Mouse (Mus musculus): Measurements from ENCODE around the gene Pcbd2. TPM values are rescaled to one million over a fixed set of nuclear protein-coding genes. Genes with fewer than 3 reads are reported as not detected.

The Pcbd2 gene
- 58.7 and 65.0 TPM in 2 replicates for polyA plus RNA-seq (2014; fragmentation: Nextera tagmentation; extraction: Ambion mirVana)

DNA sequence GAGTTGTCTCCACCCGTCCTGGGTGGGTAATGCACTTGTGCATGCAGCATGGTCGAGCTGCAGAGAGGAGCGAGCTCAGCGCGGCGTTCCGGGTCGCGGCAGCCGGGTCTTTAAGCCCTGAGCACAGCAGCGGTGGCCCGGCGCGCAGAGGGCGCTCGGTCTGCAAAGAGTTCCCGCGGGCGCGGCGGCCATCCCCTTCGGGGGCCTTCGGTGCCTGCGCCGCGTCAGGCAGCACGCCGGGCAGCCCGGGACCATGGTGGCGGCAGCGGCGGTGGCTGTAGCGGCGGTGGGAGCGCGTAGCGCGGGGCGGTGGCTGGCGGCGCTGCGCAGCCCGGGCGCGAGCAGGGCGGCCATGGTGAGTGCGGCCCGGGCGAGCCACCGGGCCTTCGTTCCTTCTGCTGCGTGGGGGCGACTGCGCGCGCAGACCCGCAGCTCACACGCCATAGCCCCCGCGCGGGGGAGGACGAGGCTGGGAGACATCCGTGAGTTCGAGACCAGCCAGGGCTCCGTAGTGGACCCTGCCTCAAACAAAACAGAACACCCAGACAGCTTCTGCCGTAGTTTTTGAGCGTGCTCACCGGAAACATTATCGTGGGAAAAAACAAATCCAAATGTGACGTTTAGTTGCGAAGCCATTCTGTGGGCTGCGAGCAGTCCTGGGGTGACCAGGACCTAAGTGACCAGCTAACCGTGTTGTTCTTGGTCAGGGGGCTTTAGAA lies at the start of gene Pcbd2:
Gene Pcbd2, plus strand, starts transcription at position 249 of the 719 bp plus-strand sequence.
- peak within 1 kb of the TSS; percentile 86 for H3K9ac ChIP-seq (ENCODE audit: low read length)
- H3K27me3 ChIP-seq (ENCODE audit: control insufficient read depth, insufficient read depth, low read length), result no peaks in the 10 kb centered on the region
- peak within 1 kb of the TSS; percentile 54 to 58 for H3K4me3 ChIP-seq (ENCODE audit: control insufficient read depth in 1 of 2, insufficient read depth in 1 of 2, low read depth in 1 of 2, low read length in 2 of 2)
- H3K4me2 ChIP-seq (ENCODE audit: low read length), result peak within 1 kb of the TSS; percentile 71
- WGBS, result under 1% methylated on average over 72 of the region's 73 CpGs
- H3K9me3 ChIP-seq (ENCODE audit: control insufficient read depth, low read length), result no peaks in the 10 kb centered on the region
- H3K36me3 ChIP-seq (ENCODE audit: control insufficient read depth, insufficient read depth, low read length), result peaks cover 30% of the 10 kb centered on the region
- peak; percentile 90 for ATAC-seq (ENCODE audit: insufficient number of reproducible peaks, insufficient read depth, low FRiP score, low read depth)
- H3K27ac ChIP-seq (replicated peaks in 1 of 2; ENCODE audit: control insufficient read depth in 1 of 2, insufficient read depth in 1 of 2, low read depth in 2 of 2, low read length in 2 of 2), result peak within 1 kb of the TSS; percentile 96 to 98
- no peaks in the 10 kb centered on the region for H3K4me1 ChIP-seq (ENCODE audit: control insufficient read depth in 2 of 2, insufficient read depth in 2 of 2, low read length in 2 of 2)

DNA sequence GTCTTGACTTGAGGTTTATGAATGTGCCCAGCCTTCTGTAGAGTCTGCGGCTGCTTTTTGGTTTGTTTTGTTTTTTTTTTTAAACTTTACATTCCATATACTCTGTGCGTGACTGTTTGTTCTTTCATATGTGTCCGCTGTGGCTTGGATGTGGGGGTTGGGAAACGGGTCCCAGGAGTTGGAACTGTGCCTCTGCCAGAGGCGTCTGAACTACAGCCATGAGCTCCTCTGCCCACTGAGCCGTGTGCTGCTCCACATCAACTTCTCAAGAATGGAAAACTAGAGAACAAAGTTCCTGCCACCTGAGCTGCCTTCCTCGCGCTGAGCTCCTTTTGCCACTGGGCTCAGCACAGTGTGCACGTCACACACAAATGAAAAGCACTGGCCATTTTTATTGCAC lies 45.0 kb upstream of the Pcbd2 start:
- Histone ChIP-seq H3K9ac (ENCODE audit: low read length) (no peak overlapping the region), H3K36me3 (ENCODE audit: control insufficient read depth, insufficient read depth, low read length) (peaks cover 42% of the 10 kb centered on the region), H3K27me3 (ENCODE audit: control insufficient read depth, insufficient read depth, low read length) (no peaks in the 10 kb centered on the region), H3K27ac (replicated peaks in 1 of 2; ENCODE audit: control insufficient read depth in 1 of 2, insufficient read depth in 1 of 2, low read depth in 2 of 2, low read length in 2 of 2) (no peak overlapping the region), H3K9me3 (ENCODE audit: control insufficient read depth, low read length) (no peaks in the 10 kb centered on the region), H3K4me1 (ENCODE audit: control insufficient read depth in 2 of 2, insufficient read depth in 2 of 2, low read length in 2 of 2) (0 out of 4 replicates have a peak, but pooled peaks cover 0 to 2% of the 10 kb centered on the region in 2 experiments), H3K4me3 (ENCODE audit: control insufficient read depth in 1 of 2, insufficient read depth in 1 of 2, low read depth in 1 of 2, low read length in 2 of 2) (no peak overlapping the region), H3K4me2 (ENCODE audit: low read length) (no peak overlapping the region)
- WGBS, result 83% methylated on average over 9 of the region's 9 CpGs
- ATAC-seq (ENCODE audit: insufficient number of reproducible peaks, insufficient read depth, low FRiP score, low read depth), result no peak

DNA sequence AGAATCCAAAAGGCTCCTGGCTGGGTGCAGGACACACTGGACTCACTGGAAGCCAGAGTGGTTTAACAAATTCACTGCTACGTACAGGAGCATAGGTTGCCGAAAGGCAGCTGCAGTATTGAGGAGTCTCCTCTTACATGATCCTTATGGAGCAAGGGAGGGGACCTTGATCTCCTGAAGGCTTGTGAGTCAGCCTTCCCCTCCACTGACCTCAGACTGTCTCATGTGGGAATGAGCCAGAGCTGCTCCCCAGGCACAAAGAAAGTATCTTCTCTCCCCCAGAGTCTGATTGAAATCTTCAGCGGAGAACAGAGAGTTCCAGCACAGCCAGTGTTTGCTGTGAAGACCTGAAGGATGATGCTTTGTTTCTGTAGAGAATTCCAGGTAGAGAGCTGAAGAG lies 43.6 kb upstream of the Pcbd2 start:
- Histone ChIP-seq H3K27me3 (ENCODE audit: control insufficient read depth, insufficient read depth, low read length) (no peaks in the 10 kb centered on the region), H3K27ac (replicated peaks in 1 of 2; ENCODE audit: control insufficient read depth in 1 of 2, insufficient read depth in 1 of 2, low read depth in 2 of 2, low read length in 2 of 2) (no peak overlapping the region), H3K4me1 (ENCODE audit: control insufficient read depth in 2 of 2, insufficient read depth in 2 of 2, low read length in 2 of 2) (peaks cover 2% of the 10 kb centered on the region in 2 experiments; a peak in 1 of 4 replicates), H3K36me3 (ENCODE audit: control insufficient read depth, insufficient read depth, low read length) (peaks cover 28% of the 10 kb centered on the region), H3K4me2 (ENCODE audit: low read length) (no peak overlapping the region), H3K9ac (ENCODE audit: low read length) (no peak overlapping the region), H3K4me3 (ENCODE audit: control insufficient read depth in 1 of 2, insufficient read depth in 1 of 2, low read depth in 1 of 2, low read length in 2 of 2) (no peak overlapping the region), H3K9me3 (ENCODE audit: control insufficient read depth, low read length) (no peaks in the 10 kb centered on the region)
- WGBS, result 73% methylated on average over 3 of the region's 3 CpGs
- no peak for ATAC-seq (ENCODE audit: insufficient number of reproducible peaks, insufficient read depth, low FRiP score, low read depth)

DNA sequence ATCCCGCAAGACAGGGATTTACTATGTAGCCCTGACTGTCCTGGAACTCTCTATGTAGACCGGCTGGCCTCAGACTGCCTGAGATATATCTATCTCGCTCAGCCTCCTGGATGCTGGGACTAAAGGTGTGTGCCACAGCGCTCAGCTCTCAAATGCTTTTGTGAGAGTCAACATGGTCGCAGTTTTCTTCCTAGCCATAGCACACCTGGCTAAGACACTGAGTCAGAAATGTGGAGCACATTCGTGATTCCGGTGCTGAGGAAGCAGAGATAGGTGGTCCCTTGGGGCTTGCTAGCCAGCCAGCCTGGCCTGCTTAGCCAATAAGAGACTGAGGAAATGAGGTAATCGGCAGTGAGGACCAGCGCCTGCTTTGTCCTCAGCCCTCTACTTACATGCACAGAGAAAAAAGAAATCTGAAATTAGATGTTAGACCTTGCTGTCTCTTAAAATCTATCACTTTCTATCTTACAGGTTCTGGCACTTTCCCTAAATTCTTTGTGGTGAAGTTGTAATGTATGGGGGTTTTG lies 41.0 kb upstream of the Pcbd2 start:
- Histone ChIP-seq H3K4me3 (ENCODE audit: control insufficient read depth in 1 of 2, insufficient read depth in 1 of 2, low read depth in 1 of 2, low read length in 2 of 2) (no peak overlapping the region), H3K36me3 (ENCODE audit: control insufficient read depth, insufficient read depth, low read length) (peaks cover 4% of the 10 kb centered on the region), H3K9ac (ENCODE audit: low read length) (0 out of 2 replicates have a peak overlapping the region, but pooled peaks have one; percentile 16), H3K4me1 (ENCODE audit: control insufficient read depth in 2 of 2, insufficient read depth in 2 of 2, low read length in 2 of 2) (peaks cover 2% of the 10 kb centered on the region in 2 experiments; a peak in 1 of 4 replicates), H3K9me3 (ENCODE audit: control insufficient read depth, low read length) (no peaks in the 10 kb centered on the region), H3K27ac (replicated peaks in 1 of 2; ENCODE audit: control insufficient read depth in 1 of 2, insufficient read depth in 1 of 2, low read depth in 2 of 2, low read length in 2 of 2) (no peak overlapping the region; a peak in 1 of 4 replicates), H3K27me3 (ENCODE audit: control insufficient read depth, insufficient read depth, low read length) (no peaks in the 10 kb centered on the region), H3K4me2 (ENCODE audit: low read length) (peak overlapping the region; percentile 18; the same call in 1 of the 2 replicates)
- 0 out of 2 replicates have a peak, but pooled peaks have one; percentile 31 for ATAC-seq (ENCODE audit: insufficient number of reproducible peaks, insufficient read depth, low FRiP score, low read depth)
- WGBS, result 52% methylated on average over 9 of the region's 9 CpGs

DNA sequence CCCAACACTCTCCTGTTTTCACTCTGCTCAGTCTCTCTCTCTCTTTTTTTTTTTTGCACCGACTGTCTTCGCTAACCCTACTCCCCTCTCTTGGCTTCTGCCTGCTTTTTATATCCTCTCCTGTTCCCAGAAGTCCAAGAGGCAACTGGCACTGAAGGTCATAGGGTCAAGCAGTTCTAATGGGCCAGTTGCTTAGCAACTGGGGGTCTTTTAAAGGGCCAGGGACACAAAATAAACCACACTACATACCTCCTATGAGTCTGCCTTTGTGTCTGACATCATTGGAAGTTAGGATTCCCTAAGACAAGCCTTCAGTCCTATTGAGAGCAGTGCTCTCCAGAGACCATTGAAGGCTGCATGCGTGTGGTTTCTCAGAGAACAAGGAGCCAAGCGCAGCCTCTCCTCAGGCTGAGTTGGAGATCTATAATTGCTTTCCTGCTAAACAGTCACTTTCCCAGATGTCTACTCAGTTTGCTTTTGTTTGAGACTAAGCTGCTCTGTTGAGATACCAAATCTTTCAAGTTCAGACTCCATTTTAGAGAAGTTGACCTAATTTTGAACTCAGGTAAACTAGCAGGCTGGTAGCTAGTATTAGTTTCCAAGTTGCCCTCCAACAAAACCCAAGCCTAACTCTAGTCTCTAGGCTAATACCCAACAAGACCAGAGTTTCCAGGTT lies 39.1 kb upstream of the Pcbd2 start:
- peaks cover 2% of the 10 kb centered on the region in 2 experiments; a peak in 2 of 4 replicates for H3K4me1 ChIP-seq (ENCODE audit: control insufficient read depth in 2 of 2, insufficient read depth in 2 of 2, low read length in 2 of 2)
- H3K9me3 ChIP-seq (ENCODE audit: control insufficient read depth, low read length), result no peaks in the 10 kb centered on the region
- no peak for ATAC-seq (ENCODE audit: insufficient number of reproducible peaks, insufficient read depth, low FRiP score, low read depth)
- WGBS, result 40% methylated on average over 4 of the region's 4 CpGs
- no peaks in the 10 kb centered on the region for H3K27me3 ChIP-seq (ENCODE audit: control insufficient read depth, insufficient read depth, low read length)
- H3K4me3 ChIP-seq (ENCODE audit: control insufficient read depth in 1 of 2, insufficient read depth in 1 of 2, low read depth in 1 of 2, low read length in 2 of 2), result no peak overlapping the region
- no peaks in the 10 kb centered on the region for H3K36me3 ChIP-seq (ENCODE audit: control insufficient read depth, insufficient read depth, low read length)
- no peak overlapping the region for H3K27ac ChIP-seq (replicated peaks in 1 of 2; ENCODE audit: control insufficient read depth in 1 of 2, insufficient read depth in 1 of 2, low read depth in 2 of 2, low read length in 2 of 2)
- no peak overlapping the region for H3K9ac ChIP-seq (ENCODE audit: low read length)
- H3K4me2 ChIP-seq (ENCODE audit: low read length), result no peak overlapping the region

DNA sequence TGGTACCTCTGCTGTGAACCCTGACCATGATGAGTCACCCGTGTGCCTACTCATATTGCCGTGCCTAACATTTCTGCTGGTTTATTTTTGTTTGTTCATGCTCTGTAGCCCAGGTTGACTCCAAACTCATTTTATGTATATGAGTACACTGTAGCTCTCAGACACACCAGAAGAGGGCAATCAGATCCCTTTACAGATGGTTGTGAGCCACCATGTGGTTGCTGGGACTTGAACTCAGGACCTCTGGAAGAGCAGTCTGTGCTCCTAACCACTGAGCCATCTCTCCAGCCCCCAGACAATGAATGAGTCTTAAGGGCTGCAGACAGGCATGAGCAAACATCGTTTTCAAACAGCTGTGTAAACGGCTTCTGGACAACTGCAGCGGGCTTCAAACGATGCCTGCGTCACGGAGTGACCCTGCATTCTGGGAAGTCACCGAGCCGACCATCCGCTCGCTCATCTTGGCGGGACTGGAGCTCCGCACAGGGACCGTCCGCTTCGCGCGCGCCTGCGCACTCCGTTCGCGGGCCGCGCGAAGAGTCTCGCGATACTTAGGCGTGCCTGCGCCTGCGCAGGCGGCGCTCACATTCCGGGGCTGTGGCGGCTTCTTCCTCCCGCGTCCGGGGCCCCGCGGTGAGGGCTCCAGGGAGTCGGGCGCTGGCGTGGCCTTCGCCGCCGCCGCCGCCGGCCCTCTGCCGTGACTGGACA lies 34.5 kb upstream of the Pcbd2 start, which contains the start of gene B230219D22Rik:
Gene B230219D22Rik, plus strand, starts transcription at position 590 of the 708 bp plus-strand sequence.
- Histone ChIP-seq H3K27ac (replicated peaks in 1 of 2; ENCODE audit: control insufficient read depth in 1 of 2, insufficient read depth in 1 of 2, low read depth in 2 of 2, low read length in 2 of 2) (peak within 1 kb of the TSS; percentile 93 to 95), H3K36me3 (ENCODE audit: control insufficient read depth, insufficient read depth, low read length) (no peaks in the 10 kb centered on the region), H3K27me3 (ENCODE audit: control insufficient read depth, insufficient read depth, low read length) (no peaks in the 10 kb centered on the region), H3K9ac (ENCODE audit: low read length) (peak within 1 kb of the TSS; percentile 99), H3K4me2 (ENCODE audit: low read length) (peak within 1 kb of the TSS; percentile 72), H3K9me3 (ENCODE audit: control insufficient read depth, low read length) (no peaks in the 10 kb centered on the region), H3K4me1 (ENCODE audit: control insufficient read depth in 2 of 2, insufficient read depth in 2 of 2, low read length in 2 of 2) (peaks cover 4 to 26% of the 10 kb centered on the region in 2 experiments), H3K4me3 (ENCODE audit: control insufficient read depth in 1 of 2, insufficient read depth in 1 of 2, low read depth in 1 of 2, low read length in 2 of 2) (peak within 1 kb of the TSS; percentile 91 to 96)
- WGBS, result 2% methylated on average over 51 of the region's 51 CpGs
- peak; percentile 94 for ATAC-seq (ENCODE audit: insufficient number of reproducible peaks, insufficient read depth, low FRiP score, low read depth)

DNA sequence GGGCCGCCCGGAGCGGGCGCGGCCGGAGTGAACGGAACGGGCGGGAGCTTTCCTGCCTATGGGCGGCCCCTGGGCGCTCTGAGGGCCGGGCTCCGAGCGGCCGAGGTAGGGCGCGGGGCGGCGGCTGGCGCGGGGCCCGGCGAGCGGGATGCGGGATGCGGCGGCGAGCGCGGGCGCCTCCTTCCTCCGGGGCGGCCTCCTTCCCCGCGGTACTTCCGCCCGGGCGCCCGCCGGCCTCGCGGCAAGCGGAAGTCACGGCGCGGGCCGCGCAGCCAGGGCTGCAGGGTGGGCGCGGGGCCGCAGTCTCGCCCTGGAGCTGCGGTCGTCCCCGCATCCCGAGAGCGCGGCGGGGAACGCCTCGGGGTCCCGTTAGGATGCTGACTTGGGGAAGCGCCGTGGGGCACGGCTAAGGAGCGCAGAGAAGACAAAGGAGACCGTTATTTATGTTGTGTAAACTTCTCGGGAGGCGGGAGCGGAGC lies 33.9 kb upstream of the Pcbd2 start:
- Histone ChIP-seq H3K4me1 (ENCODE audit: control insufficient read depth in 2 of 2, insufficient read depth in 2 of 2, low read length in 2 of 2) (peaks cover 4 to 26% of the 10 kb centered on the region in 2 experiments), H3K36me3 (ENCODE audit: control insufficient read depth, insufficient read depth, low read length) (no peaks in the 10 kb centered on the region), H3K4me2 (ENCODE audit: low read length) (peak overlapping the region; percentile 66), H3K4me3 (ENCODE audit: control insufficient read depth in 1 of 2, insufficient read depth in 1 of 2, low read depth in 1 of 2, low read length in 2 of 2) (peak overlapping the region; percentile 91 to 96), H3K9me3 (ENCODE audit: control insufficient read depth, low read length) (no peaks in the 10 kb centered on the region), H3K27me3 (ENCODE audit: control insufficient read depth, insufficient read depth, low read length) (no peaks in the 10 kb centered on the region), H3K27ac (replicated peaks in 1 of 2; ENCODE audit: control insufficient read depth in 1 of 2, insufficient read depth in 1 of 2, low read depth in 2 of 2, low read length in 2 of 2) (peak overlapping the region; percentile 69 to 95), H3K9ac (ENCODE audit: low read length) (peak overlapping the region; percentile 99)
- WGBS, result 0% methylated on average over 33 of the region's 70 CpGs
- peak; percentile 61 for ATAC-seq (ENCODE audit: insufficient number of reproducible peaks, insufficient read depth, low FRiP score, low read depth)

All from heart, embryonic 14.5 days (tissue).